Mouse (Mus musculus): ENCODE results near the gene Fastkd5.

GRCm38 (mm10) chr2:130634006-130634738 lies 4.3 kb upstream of the Fastkd5 start:
- TF ChIP-seq CTCF (IDR thresholded peaks at IDR 0.05; ENCODE audit: low read depth) (no peak), EP300 (IDR thresholded peaks at IDR 0.05; ENCODE audit: low read depth) (no peak)
